Mouse (Mus musculus): ENCODE measurements at regions not wholly inside any gene's neighbourhood (a gene's known extent, or its start where the extent isn't known, plus 50 kb on each side); places are given as distances from the start of the nearest gene placed in this dataset.
A peak's percentile ranks its signal among the peaks of the same experiment; 100 is the strongest.
"Not testable (repeated sequence)": the region's sequence is repeated elsewhere in the genome, so short reads cannot be mapped to it uniquely, and the experiment has no call there.

DNA sequence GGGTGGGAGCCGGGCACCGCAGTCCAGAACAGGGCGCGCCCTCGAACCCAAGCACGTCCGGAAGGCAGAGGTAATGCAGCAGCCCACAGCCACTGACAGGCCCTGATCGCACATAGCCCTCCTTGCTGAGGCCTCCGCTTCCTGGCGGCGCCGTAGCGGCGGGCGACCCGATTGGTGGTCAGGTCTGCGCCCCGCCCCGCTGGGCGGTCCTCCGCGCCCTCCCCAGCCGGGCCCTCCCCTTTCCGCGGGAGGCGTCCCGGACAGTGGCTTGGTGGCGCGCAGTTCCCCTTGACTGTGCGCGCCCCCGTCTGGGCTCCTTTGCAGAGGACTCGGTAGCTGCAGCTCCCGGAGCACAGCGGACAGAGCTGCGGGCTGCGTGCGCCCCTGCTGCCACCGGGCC, 375.5 kb upstream of the Asap2 start:
- intact Hi-C loops (cut with DNase I; ENCODE audit: low total_unique reads), result not testable (repeated sequence)
- peak; percentile 72 for DNase-seq
